Mouse (Mus musculus): ENCODE results near the gene 9230112D13Rik. TPM values are rescaled to one million over a fixed set of nuclear protein-coding genes. Genes with fewer than 3 reads are reported as not detected.
A peak's percentile ranks its signal among the peaks of the same experiment; 100 is the strongest.

Gene 9230112D13Rik
- polyA plus RNA-seq, 2 experiments: not detected

- peak; percentile 92 for DNase-seq (ENCODE audit: low spot score)
These were observed 19.9 kb downstream of the 9230112D13Rik start for GRCm38 (mm10) chr14:34502475-34503324.

GRCm38 (mm10) chr14:34501804-34502474 lies 20.7 kb downstream of the 9230112D13Rik start:
- WGBS: 4% methylated on average over 55 of the region's 77 CpGs

More at GRCm38 (mm10) chr14:34502475-34503324, 19.9 kb downstream of the 9230112D13Rik start:
- WGBS: under 1% methylated on average over 47 of the region's 115 CpGs
- ATAC-seq (ENCODE audit: low FRiP score, low read depth): peak; percentile 92
- Histone ChIP-seq H3K9me3 (ENCODE audit: control insufficient read depth, low read length) (no peaks in the 10 kb centered on the region), H3K9ac (ENCODE audit: low read depth, low read length, severe bottlenecking) (peak overlapping the region; percentile 100), H3K36me3 (ENCODE audit: control insufficient read depth, insufficient read depth, low read length) (no peaks in the 10 kb centered on the region), H3K27me3 (ENCODE audit: control insufficient read depth, insufficient read depth, low read length) (no peaks in the 10 kb centered on the region), H3K4me2 (replicated peaks; ENCODE audit: low read depth, low read length, severe bottlenecking) (peak overlapping the region; percentile 71), H3K27ac (replicated peaks; ENCODE audit: low read depth, low read length) (peak overlapping the region; percentile 100), H3K4me1 (ENCODE audit: control insufficient read depth, insufficient read depth, low read length) (peaks cover 25% of the 10 kb centered on the region), H3K4me3 (replicated peaks; ENCODE audit: low read length) (peak overlapping the region; percentile 94)
- 0 out of 2 replicates have a peak, but pooled peaks have one; percentile 57 for TF ChIP-seq POLR2A (IDR thresholded peaks at IDR 0.05; ENCODE audit: borderline replicate concordance, extremely low read depth, insufficient read depth, insufficient read length)

DNA sequence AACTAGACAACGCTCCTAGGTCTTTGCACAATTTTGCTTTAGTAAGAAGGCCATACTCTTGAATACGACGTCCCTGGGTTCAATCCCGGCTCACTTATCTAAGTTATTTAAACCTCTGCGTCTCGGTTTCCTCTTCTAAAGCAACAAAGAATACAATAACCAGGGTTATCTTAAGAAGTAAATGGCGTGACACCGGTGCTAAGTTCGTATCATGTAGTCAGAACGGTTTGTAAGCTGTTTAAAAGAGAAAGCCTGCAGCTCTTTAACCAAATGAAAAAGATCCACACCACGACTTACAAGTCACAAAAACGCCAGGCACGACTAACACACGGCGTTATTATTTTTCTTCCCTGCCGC lies 21.2 kb downstream of the 9230112D13Rik start:
- Histone ChIP-seq H3K36me3 (ENCODE audit: control insufficient read depth, insufficient read depth, low read length) (no peaks in the 10 kb centered on the region), H3K4me3 (replicated peaks; ENCODE audit: low read length) (peak overlapping the region; percentile 94), H3K4me1 (ENCODE audit: control insufficient read depth, insufficient read depth, low read length) (peaks cover 29% of the 10 kb centered on the region), H3K4me2 (replicated peaks; ENCODE audit: low read depth, low read length, severe bottlenecking) (peak overlapping the region; percentile 71), H3K27ac (replicated peaks; ENCODE audit: low read depth, low read length) (peak overlapping the region; percentile 100), H3K27me3 (ENCODE audit: control insufficient read depth, insufficient read depth, low read length) (no peaks in the 10 kb centered on the region), H3K9ac (ENCODE audit: low read depth, low read length, severe bottlenecking) (peak overlapping the region; percentile 100), H3K9me3 (ENCODE audit: control insufficient read depth, low read length) (no peaks in the 10 kb centered on the region)
- under 1% methylated on average over 16 of the region's 16 CpGs for WGBS
- TF ChIP-seq POLR2A (IDR thresholded peaks at IDR 0.05; ENCODE audit: borderline replicate concordance, extremely low read depth, insufficient read depth, insufficient read length): no peak
- DNase-seq (ENCODE audit: low spot score) (peak; percentile 36), ATAC-seq (ENCODE audit: low FRiP score, low read depth) (no peak)

More at GRCm38 (mm10) chr14:34501804-34502474, 20.7 kb downstream of the 9230112D13Rik start:
- peaks cover 29% of the 10 kb centered on the region for H3K4me1 ChIP-seq (ENCODE audit: control insufficient read depth, insufficient read depth, low read length)
- ATAC-seq (ENCODE audit: low FRiP score, low read depth) (peak; percentile 51), DNase-seq (ENCODE audit: low spot score) (peak; percentile 28)
- no peaks in the 10 kb centered on the region for H3K36me3 ChIP-seq (ENCODE audit: control insufficient read depth, insufficient read depth, low read length)
- H3K9me3 ChIP-seq (ENCODE audit: control insufficient read depth, low read length): no peaks in the 10 kb centered on the region
- peak overlapping the region; percentile 94 for H3K4me3 ChIP-seq (replicated peaks; ENCODE audit: low read length)
- no peaks in the 10 kb centered on the region for H3K27me3 ChIP-seq (ENCODE audit: control insufficient read depth, insufficient read depth, low read length)
- H3K4me2 ChIP-seq (replicated peaks; ENCODE audit: low read depth, low read length, severe bottlenecking): peak overlapping the region; percentile 71
- no peak for TF ChIP-seq POLR2A (IDR thresholded peaks at IDR 0.05; ENCODE audit: borderline replicate concordance, extremely low read depth, insufficient read depth, insufficient read length)
- H3K27ac ChIP-seq (replicated peaks; ENCODE audit: low read depth, low read length): peak overlapping the region; percentile 100
- peak overlapping the region; percentile 100 for H3K9ac ChIP-seq (ENCODE audit: low read depth, low read length, severe bottlenecking)

DNA sequence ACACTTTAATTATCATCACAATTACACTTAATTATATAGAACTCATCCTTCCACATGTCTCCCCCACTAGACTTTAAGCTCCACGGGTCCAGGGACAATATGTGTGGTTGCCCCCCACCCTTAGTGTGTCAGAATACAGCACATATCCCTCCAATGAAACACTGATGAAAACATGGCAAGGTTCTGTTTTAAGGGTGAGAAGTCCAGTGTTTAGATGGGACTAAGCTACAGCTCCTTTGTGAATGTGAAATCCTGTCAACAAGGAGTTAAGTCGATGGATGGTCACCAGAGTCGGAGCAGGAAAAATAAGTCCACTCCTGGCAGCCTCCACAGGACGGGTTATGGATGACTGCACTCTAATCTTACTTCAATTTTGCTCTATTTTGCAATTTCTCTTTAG lies 22.3 kb downstream of the 9230112D13Rik start:
- DNase-seq (ENCODE audit: low spot score): no peak
- peak overlapping the region; percentile 94 for H3K4me3 ChIP-seq (replicated peaks; ENCODE audit: low read length)
- peak overlapping the region; percentile 71 for H3K4me2 ChIP-seq (replicated peaks; ENCODE audit: low read depth, low read length, severe bottlenecking)
- no peak for TF ChIP-seq POLR2A (IDR thresholded peaks at IDR 0.05; ENCODE audit: borderline replicate concordance, extremely low read depth, insufficient read depth, insufficient read length)
- H3K4me1 ChIP-seq (ENCODE audit: control insufficient read depth, insufficient read depth, low read length): peaks cover 39% of the 10 kb centered on the region
- H3K9ac ChIP-seq (ENCODE audit: low read depth, low read length, severe bottlenecking): peak overlapping the region; percentile 100; the same call in 1 of the 2 replicates
- ATAC-seq (ENCODE audit: low FRiP score, low read depth): no peak
- WGBS: 7% methylated on average over 4 of the region's 4 CpGs
- no peaks in the 10 kb centered on the region for H3K36me3 ChIP-seq (ENCODE audit: control insufficient read depth, insufficient read depth, low read length)
- no peaks in the 10 kb centered on the region for H3K27me3 ChIP-seq (ENCODE audit: control insufficient read depth, insufficient read depth, low read length)
- H3K27ac ChIP-seq (replicated peaks; ENCODE audit: low read depth, low read length): no peak overlapping the region
- no peaks in the 10 kb centered on the region for H3K9me3 ChIP-seq (ENCODE audit: control insufficient read depth, low read length)

DNA sequence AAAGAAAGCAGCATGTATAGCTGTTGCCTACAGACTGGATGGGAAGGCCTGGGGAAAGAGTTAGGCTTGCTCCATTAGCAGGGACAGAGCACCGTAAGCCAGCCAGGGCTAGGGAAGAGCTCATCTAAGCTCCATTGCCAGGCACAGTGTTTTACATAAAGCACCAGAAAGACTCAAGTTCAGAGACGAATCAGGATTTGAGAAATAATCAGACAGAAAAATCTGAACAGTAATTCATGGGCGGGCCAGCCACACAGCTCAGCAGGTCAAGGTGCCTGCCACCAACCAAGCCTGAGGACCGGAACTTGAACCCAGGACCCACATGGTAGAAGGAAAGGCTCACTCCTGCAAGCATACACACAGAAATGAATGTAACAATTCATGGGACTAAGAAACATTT lies 22.9 kb downstream of the 9230112D13Rik start:
- H3K4me2 ChIP-seq (replicated peaks; ENCODE audit: low read depth, low read length, severe bottlenecking): peak overlapping the region; percentile 71
- no peaks in the 10 kb centered on the region for H3K27me3 ChIP-seq (ENCODE audit: control insufficient read depth, insufficient read depth, low read length)
- no peak overlapping the region for H3K9ac ChIP-seq (ENCODE audit: low read depth, low read length, severe bottlenecking)
- H3K4me1 ChIP-seq (ENCODE audit: control insufficient read depth, insufficient read depth, low read length): peaks cover 36% of the 10 kb centered on the region
- H3K9me3 ChIP-seq (ENCODE audit: control insufficient read depth, low read length): no peaks in the 10 kb centered on the region
- no peaks in the 10 kb centered on the region for H3K36me3 ChIP-seq (ENCODE audit: control insufficient read depth, insufficient read depth, low read length)
- 67% methylated on average over 4 of the region's 4 CpGs for WGBS
- DNase-seq (ENCODE audit: low spot score): no peak
- no peak for TF ChIP-seq POLR2A (IDR thresholded peaks at IDR 0.05; ENCODE audit: borderline replicate concordance, extremely low read depth, insufficient read depth, insufficient read length)
- ATAC-seq (ENCODE audit: low FRiP score, low read depth): no peak
- no peak overlapping the region for H3K4me3 ChIP-seq (replicated peaks; ENCODE audit: low read length)
- H3K27ac ChIP-seq (replicated peaks; ENCODE audit: low read depth, low read length): no peak overlapping the region
